Comparison of ENCODE assay signal across 8 mouse cellular contexts in genomic region chr1:188118125-188118524, GRCm38 (mm10).
DNase-seq lines count a peak whose midpoint lies in the region; ATAC-seq and TF ChIP-seq lines count a peak whose summit lies in the region.

No protein-coding gene starts in this region.

- TF ChIP-seq CTCF in gastrocnemius, adult 2 months (IDR thresholded peaks at IDR 0.05): no peak

- no peaks in the 10 kb centered on the region for H3K9me3 ChIP-seq in hindbrain, embryonic 15.5 days

- no peak overlapping the region for H3K4me2 ChIP-seq in hindbrain, embryonic 15.5 days

- ATAC-seq in hindbrain, embryonic 15.5 days (ENCODE audit: low FRiP score, low read depth): peak; percentile 86; the same call in 1 of the 2 replicates
- no peak for ATAC-seq in erythroid progenitor cell, adult 5-6 weeks (replicated peaks; ENCODE audit: low FRiP score, poor library complexity, severe bottlenecking)

- no peak overlapping the region for H3K4me3 ChIP-seq in gastrocnemius, adult 2 months
- no peak overlapping the region for H3K4me3 ChIP-seq in hindbrain, embryonic 15.5 days

- no peak overlapping the region for H3K9ac ChIP-seq in hindbrain, embryonic 15.5 days

- DNase-seq in retina, postnatal 1 day: peak; percentile 45
- no peak for DNase-seq in retina, embryonic 14.5 days (ENCODE audit: low spot score)
- DNase-seq in gastrocnemius, adult 2 months: peak; percentile 81
- peak; percentile 47 to 66 for DNase-seq in left cerebral cortex, postnatal 14 days (ENCODE audit: low spot score in 2 of 2)
- peak; percentile 72 for DNase-seq in ovary, adult 18-20 months (ENCODE audit: low spot score)
- DNase-seq in embryo, embryonic 10 days (ENCODE audit: low spot score): no peak

- peaks cover 5% of the 10 kb centered on the region for H3K4me1 ChIP-seq in hindbrain, embryonic 15.5 days (replicated peaks)

- H3K36me3 ChIP-seq in hindbrain, embryonic 15.5 days: no peaks in the 10 kb centered on the region

- no peak overlapping the region for H3K27ac ChIP-seq in gastrocnemius, adult 2 months
- H3K27ac ChIP-seq in hindbrain, embryonic 15.5 days (replicated peaks): peak overlapping the region; percentile 17; the same call in 1 of the 2 replicates

- intact Hi-C loops in gastrocnemius, adult 2 months (cut with DNase I): no loop called here
- intact Hi-C loops in left cerebral cortex, postnatal 14 days (cut with DNase I): no loop called here

- WGBS in hindbrain, embryonic 15.5 days: 37% methylated on average over 3 of the region's 3 CpGs

- no peaks in the 10 kb centered on the region for H3K27me3 ChIP-seq in hindbrain, embryonic 15.5 days

Comparison
In these comparisons a context has a peak if more than half of its experiments do, and no peak if none do; other contexts are left out.
1. DNase-seq: peak in retina, postnatal 1 day (single experiment), gastrocnemius, adult 2 months (single experiment), left cerebral cortex, postnatal 14 days (2 of 2) and ovary, adult 18-20 months (single experiment); none in retina, embryonic 14.5 days (single experiment) and embryo, embryonic 10 days (single experiment).